Mouse (Mus musculus): ENCODE measurements around the gene Crtac1.

DNA sequence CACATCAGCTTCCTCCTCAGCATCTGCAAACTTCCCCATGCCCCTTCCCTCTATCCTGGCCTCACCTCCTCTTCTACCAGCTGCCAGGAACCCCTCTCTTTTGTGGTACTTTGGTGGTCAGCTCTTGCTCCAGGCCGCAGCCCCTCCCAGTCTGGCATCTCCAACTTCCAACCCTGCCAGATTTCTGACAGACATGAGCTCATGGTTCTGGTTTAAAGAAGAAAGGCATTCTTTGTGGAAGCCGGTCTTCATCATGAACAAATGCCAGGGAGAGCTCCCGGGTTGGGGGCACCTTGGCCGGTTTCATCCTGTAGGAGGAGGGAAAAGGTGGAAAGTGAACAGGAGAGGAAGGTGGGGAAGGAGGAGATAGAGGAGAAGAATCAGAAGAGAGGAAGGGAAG lies 4.0 kb upstream of the Crtac1 start:
- no peak for TF ChIP-seq MAFK (IDR thresholded peaks at IDR 0.05; ENCODE audit: insufficient read depth, low read depth, low read length)
- no peak for TF ChIP-seq CHD2 (IDR thresholded peaks at IDR 0.05; ENCODE audit: low read depth, low read length)

Data from ES-E14 (cell line).